Mouse (Mus musculus) liver, adult 2 months (tissue): ENCODE results near the gene Ptpra. TPM values are rescaled to one million over a fixed set of nuclear protein-coding genes. Genes with fewer than 3 reads are reported as not detected.

Experiments used
- DNase-seq: peaks from one replicate; pipeline ENCODE4 v3.0.0-alpha.2; 2011; ENCODE audit warnings: low read depth, low spot score; ENCODE audit errors: extremely low read depth
- H3K27ac ChIP-seq: fragments of 200-500 bp; replicated peaks from 2 replicates; pipeline ENCODE4 v1.5.1; 2012; ENCODE audit warnings: low read depth, mild to moderate bottlenecking, control low read depth, inconsistent platforms, low read length; ENCODE audit not compliant: insufficient read depth
- H3K27me3 ChIP-seq: fragments of 200-500 bp; 2 replicates; pipeline ENCODE4 v1.6.1; 2012; ENCODE audit warnings: mild to moderate bottlenecking, moderate library complexity, low read length, inconsistent platforms; ENCODE audit not compliant: control insufficient read depth, insufficient read depth
- H3K36me3 ChIP-seq: fragments of 200-500 bp; 2 replicates; pipeline ENCODE4 v1.6.1; 2012; ENCODE audit warnings: low read length, inconsistent platforms; ENCODE audit not compliant: control insufficient read depth, insufficient read depth
- H3K4me1 ChIP-seq: fragments of 200-500 bp; 2 replicates; pipeline ENCODE4 v1.6.1; 2011; ENCODE audit warnings: low read length; ENCODE audit not compliant: control insufficient read depth, insufficient read depth
- H3K4me3 ChIP-seq: fragments of 200-500 bp; 2 replicates; pipeline ENCODE4 v1.5.1; 2011; ENCODE audit warnings: low read depth, mild to moderate bottlenecking, control low read depth, low read length, moderate library complexity; ENCODE audit not compliant: insufficient read depth
- H3K79me2 ChIP-seq: fragments of 200-500 bp; 2 replicates; pipeline ENCODE4 v1.6.1; 2012; ENCODE audit warnings: inconsistent platforms, mild to moderate bottlenecking, low read length, moderate library complexity; ENCODE audit not compliant: control insufficient read depth, insufficient read depth
- H3K9ac ChIP-seq: fragments of 200-500 bp; 2 replicates; pipeline ENCODE4 v1.6.1; 2012; ENCODE audit warnings: low read depth, mild to moderate bottlenecking, control low read depth, inconsistent platforms, low read length
- CTCF ChIP-seq: fragments of 200-500 bp; IDR thresholded peaks from 2 replicates; pipeline ENCODE4 v1.5.1; 2011; ENCODE audit warnings: low read depth, low read length, control low read depth
- POLR2A ChIP-seq: fragments of 200-500 bp; IDR thresholded peaks from 2 replicates; pipeline ENCODE4 v1.6.1; 2011; ENCODE audit warnings: low read length, control low read depth; ENCODE audit not compliant: insufficient read depth; ENCODE audit errors: extremely low read depth
- WGBS: fragments of 180-500 bp; shearing (Covaris S2); methylation state at CpG from one replicate; pipeline ENCODE4 v1.1.7; 2018; 5-methylcytosine and 5-hydroxymethylcytosine counted together
- polyA plus RNA-seq: library from polyadenylated mRNA; depleted of rRNA; stranded (reverse); fragments of >200 nt; gene quantifications from 2 replicates; pipeline ENCODE4 v1.2.3, GENCODE M21; 2012
- total RNA-seq: library from RNA; depleted of rRNA; stranded (reverse); fragments of >200 nt; gene quantifications from 2 replicates; pipeline ENCODE4 v1.2.3, GENCODE M21; 2014

The Ptpra gene
- total and polyA plus RNA-seq, 2 experiments, result 23.9 to 24.8 TPM

DNA sequence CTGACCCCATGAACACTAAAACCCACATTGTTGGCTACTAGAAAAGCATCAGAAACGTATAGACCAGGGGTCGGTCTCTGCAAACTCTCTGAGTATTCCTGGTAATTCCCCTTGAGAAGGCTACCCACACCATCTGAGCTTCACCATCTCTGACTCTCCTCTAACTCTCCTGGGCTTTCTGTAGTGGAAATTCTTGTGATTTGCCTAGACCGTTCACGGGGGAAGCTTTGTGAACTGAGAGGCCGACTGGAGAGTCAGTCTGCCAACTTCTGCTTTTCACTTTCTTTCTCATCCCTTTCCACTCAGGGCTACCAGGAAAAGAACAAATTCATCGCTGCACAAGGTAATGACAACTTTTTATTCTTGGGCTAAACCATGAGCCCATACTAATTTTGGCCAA, 84.9 kb downstream of the Ptpra start:
- TF ChIP-seq CTCF (no peak), POLR2A (no peak)
- no peaks in the 10 kb centered on the region for H3K27me3 ChIP-seq
- H3K9ac ChIP-seq, result no peak overlapping the region
- H3K27ac ChIP-seq, result no peak overlapping the region
- H3K4me3 ChIP-seq, result no peak overlapping the region
- no peaks in the 10 kb centered on the region for H3K4me1 ChIP-seq
- H3K79me2 ChIP-seq, result no peaks in the 10 kb centered on the region
- H3K36me3 ChIP-seq, result peaks cover 29% of the 10 kb centered on the region
- no peak for DNase-seq
- WGBS, result 89% methylated on average over 6 of the region's 6 CpGs

DNA sequence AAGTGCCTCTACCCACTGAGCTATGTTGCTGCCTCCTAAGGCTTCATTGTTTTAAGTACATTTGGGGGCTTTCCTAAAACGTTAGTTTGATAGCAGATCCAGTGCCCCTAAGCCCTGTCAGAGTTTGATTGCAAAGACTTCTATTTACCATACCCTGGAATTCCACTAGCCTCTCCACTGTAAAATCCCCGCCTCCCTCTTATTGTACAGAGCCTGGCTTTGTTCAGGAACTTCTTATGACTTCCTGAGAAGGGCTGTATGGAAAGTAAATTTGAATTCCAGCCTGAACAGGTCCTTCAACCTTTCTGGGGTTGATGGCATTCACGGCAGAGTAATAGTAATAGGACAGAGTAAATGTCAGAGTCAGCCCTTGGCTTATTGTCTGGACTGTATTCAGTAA, 86.8 kb downstream of the Ptpra start:
- Histone ChIP-seq H3K36me3 (peaks cover 37% of the 10 kb centered on the region), H3K27me3 (no peaks in the 10 kb centered on the region), H3K4me3 (no peak overlapping the region), H3K79me2 (no peaks in the 10 kb centered on the region), H3K9ac (no peak overlapping the region), H3K4me1 (no peaks in the 10 kb centered on the region), H3K27ac (no peak overlapping the region)
- 95% methylated on average over 3 of the region's 3 CpGs for WGBS
- DNase-seq, result no peak
- TF ChIP-seq POLR2A, result no peak
- TF ChIP-seq CTCF, result no peak

DNA sequence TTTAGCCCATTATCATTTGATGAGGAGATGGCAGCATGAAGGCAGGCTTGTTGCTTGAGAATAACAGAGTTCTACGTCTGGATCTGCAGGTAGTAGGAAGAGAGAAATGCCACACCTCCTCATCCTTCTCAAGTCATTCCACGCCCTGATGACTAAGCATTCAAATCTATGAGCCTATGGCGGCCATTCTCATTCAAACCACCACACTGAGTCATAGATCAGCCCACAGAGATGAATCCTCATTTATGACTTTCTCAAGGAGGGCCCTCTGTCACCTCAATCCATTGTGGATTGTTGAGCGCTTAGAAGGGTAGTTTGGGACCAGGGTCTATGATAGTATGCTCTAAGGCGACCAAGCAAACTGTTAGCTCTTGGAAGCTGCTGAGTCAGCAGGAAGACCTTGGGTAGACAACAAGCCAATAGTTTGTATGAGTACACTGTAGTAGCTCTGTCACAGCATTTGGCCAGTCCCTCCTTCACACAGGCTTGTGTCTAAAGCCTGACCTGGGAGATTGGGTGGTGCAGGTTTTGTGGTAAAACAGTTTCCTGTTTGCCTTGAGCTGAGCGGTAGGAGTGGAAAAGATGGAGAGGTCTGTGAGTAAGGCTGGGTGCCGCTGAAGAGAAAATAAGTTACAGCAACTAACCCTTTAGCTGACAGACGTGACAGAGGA, 88.9 kb downstream of the Ptpra start:
- WGBS, result 95% methylated on average over 8 of the region's 8 CpGs
- H3K27ac ChIP-seq, result no peak overlapping the region
- TF ChIP-seq CTCF, result no peak
- TF ChIP-seq POLR2A, result no peak
- H3K36me3 ChIP-seq, result peaks cover 40% of the 10 kb centered on the region
- H3K79me2 ChIP-seq, result no peaks in the 10 kb centered on the region
- H3K9ac ChIP-seq, result no peak overlapping the region
- DNase-seq, result no peak
- no peak overlapping the region for H3K4me3 ChIP-seq
- H3K4me1 ChIP-seq, result no peaks in the 10 kb centered on the region
- no peaks in the 10 kb centered on the region for H3K27me3 ChIP-seq

DNA sequence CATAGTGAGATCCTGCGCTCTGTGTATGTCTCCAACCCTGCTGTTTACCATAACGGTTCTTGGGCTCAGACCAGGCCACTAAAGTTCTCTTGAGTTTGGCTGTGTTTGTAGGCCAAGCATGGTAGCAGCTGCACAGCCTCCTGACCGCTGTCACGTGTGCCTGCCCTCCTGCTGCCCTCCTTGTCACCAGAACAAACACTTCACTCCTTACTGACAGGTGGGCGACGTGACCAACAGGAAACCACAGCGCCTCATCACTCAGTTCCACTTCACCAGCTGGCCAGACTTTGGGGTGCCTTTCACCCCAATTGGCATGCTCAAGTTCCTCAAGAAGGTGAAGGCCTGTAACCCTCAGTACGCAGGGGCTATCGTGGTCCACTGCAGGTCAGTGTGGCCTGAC, 90.2 kb downstream of the Ptpra start:
- Histone ChIP-seq H3K9ac (no peak overlapping the region), H3K36me3 (peaks cover 43% of the 10 kb centered on the region), H3K27ac (no peak overlapping the region), H3K27me3 (no peaks in the 10 kb centered on the region), H3K79me2 (no peaks in the 10 kb centered on the region), H3K4me1 (no peaks in the 10 kb centered on the region), H3K4me3 (no peak overlapping the region)
- no peak for DNase-seq
- no peak for TF ChIP-seq CTCF
- TF ChIP-seq POLR2A, result no peak
- WGBS, result 90% methylated on average over 9 of the region's 9 CpGs

DNA sequence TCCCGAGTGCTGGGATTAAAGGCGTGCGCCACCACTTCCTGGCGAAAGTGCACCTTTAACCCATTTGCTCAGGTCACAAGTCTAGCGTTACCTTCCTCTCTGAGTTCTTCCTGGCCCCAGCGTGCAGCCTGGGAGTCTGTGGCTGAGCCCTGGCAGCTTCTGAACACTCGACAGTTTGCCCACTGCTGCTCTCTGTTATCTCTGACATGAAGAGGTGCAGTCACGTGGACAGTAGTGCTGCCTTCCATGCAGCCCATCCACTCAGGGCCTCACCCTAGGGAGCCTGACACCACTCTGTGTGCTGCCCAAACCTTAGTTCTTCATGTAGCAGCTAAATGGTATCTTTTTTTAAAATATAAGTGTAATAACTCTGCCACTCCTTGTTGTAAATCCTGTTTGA, 96.9 kb downstream of the Ptpra start:
- peaks cover 54% of the 10 kb centered on the region for H3K36me3 ChIP-seq
- no peak for DNase-seq
- H3K27ac ChIP-seq, result no peak overlapping the region

DNA sequence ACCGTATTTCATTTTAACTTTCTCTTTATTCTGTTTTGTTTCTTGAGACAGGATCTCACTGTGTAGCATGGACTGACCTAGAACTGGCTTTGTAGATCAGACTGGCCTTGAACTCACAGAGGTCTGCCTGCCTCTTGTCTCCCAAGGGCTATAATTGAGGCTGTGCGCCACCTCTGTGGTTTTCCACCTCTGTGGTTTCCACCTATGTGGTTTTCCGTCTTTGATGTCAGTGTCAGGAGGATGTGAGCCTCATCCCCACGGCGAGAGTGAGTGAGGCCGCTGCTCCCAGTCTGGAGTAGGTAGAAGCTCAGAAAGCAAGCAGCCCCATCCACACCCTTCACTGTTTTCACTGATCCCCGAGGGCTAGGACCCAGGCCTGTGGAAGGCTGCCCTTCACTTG, 104.8 kb downstream of the Ptpra start:
- no peaks in the 10 kb centered on the region for H3K79me2 ChIP-seq
- no peak for DNase-seq
- H3K4me3 ChIP-seq, result no peak overlapping the region
- H3K27me3 ChIP-seq, result no peaks in the 10 kb centered on the region
- TF ChIP-seq CTCF (no peak), POLR2A (no peak)
- no peak overlapping the region for H3K27ac ChIP-seq
- WGBS, result 97% methylated on average over 7 of the region's 7 CpGs
- no peak overlapping the region for H3K9ac ChIP-seq
- no peaks in the 10 kb centered on the region for H3K4me1 ChIP-seq
- H3K36me3 ChIP-seq, result peaks cover 23% of the 10 kb centered on the region

More for the DNA sequence above, 96.9 kb downstream of the Ptpra start:
- TF ChIP-seq POLR2A (no peak), CTCF (no peak)
- no peaks in the 10 kb centered on the region for H3K27me3 ChIP-seq
- no peak overlapping the region for H3K4me3 ChIP-seq
- WGBS, result 84% methylated on average over 8 of the region's 8 CpGs
- H3K4me1 ChIP-seq, result no peaks in the 10 kb centered on the region
- H3K79me2 ChIP-seq, result no peaks in the 10 kb centered on the region
- H3K9ac ChIP-seq, result no peak overlapping the region
